Mouse (Mus musculus) forebrain, embryonic 14.5 days (tissue): ENCODE data around the gene Tmem260. TPM values are rescaled to one million over a fixed set of nuclear protein-coding genes. Genes with fewer than 3 reads are reported as not detected.

ENCODE experiments used
- ATAC-seq: fragments of 200-750 bp; cut with Nextera tagmentation; 2 replicates; pipeline ENCODE4 v1.8.0; 2017; ENCODE audit warnings: mild to moderate bottlenecking, moderate library complexity
- DNase-seq: peaks from one replicate; pipeline ENCODE4 v3.0.0-alpha.2; 2015; ENCODE audit warnings: low spot score
- H3K27ac ChIP-seq: fragments of 300-500 bp; sonication (generic); 2 replicates; pipeline ENCODE4 v1.5.1; 2014; ENCODE audit warnings: low read depth, mild to moderate bottlenecking, control low read depth, low read length, moderate library complexity
- H3K27me3 ChIP-seq: fragments of 300-500 bp; sonication (generic); replicated peaks from 2 replicates; pipeline ENCODE4 v1.6.1; 2014; ENCODE audit warnings: low read length, control low read depth, mixed read lengths; ENCODE audit not compliant: control insufficient read depth, insufficient read depth
- H3K36me3 ChIP-seq: fragments of 300-500 bp; sonication (generic); 2 replicates; pipeline ENCODE4 v1.6.1; 2014; ENCODE audit warnings: low read length, control low read depth; ENCODE audit not compliant: control insufficient read depth, insufficient read depth
- H3K4me1 ChIP-seq: fragments of 300-500 bp; sonication (generic); 2 replicates; pipeline ENCODE4 v1.6.1; 2014; ENCODE audit warnings: antibody characterized with exemption, low read length, control low read depth; ENCODE audit not compliant: control insufficient read depth, insufficient read depth
- H3K4me2 ChIP-seq: fragments of 300-500 bp; sonication (generic); 2 replicates; pipeline ENCODE4 v1.6.1; 2014; ENCODE audit warnings: mild to moderate bottlenecking, control low read depth, low read length
- H3K4me3 ChIP-seq: fragments of 300-500 bp; sonication (generic); 2 replicates; pipeline ENCODE4 v1.5.1; 2014; ENCODE audit warnings: low read depth, low read length, control low read depth
- H3K9ac ChIP-seq: fragments of 300-500 bp; sonication (generic); 2 replicates; pipeline ENCODE4 v1.6.1; 2014; ENCODE audit warnings: mild to moderate bottlenecking, low read length, control low read depth, moderate library complexity
- H3K9me3 ChIP-seq: fragments of 300-500 bp; sonication (generic); replicated peaks from 2 replicates; pipeline ENCODE4 v1.6.1; 2016; ENCODE audit warnings: low read length, control low read depth, mixed read lengths; ENCODE audit not compliant: control insufficient read depth
- WGBS: fragments of 180-500 bp; shearing (Covaris S2); extraction: QIAGEN DNeasy Blood & Tissue Kit; methylation state at CpG from one replicate; pipeline ENCODE4 v1.1.7; 2014; 5-methylcytosine and 5-hydroxymethylcytosine counted together
- polyA plus RNA-seq: library from polyadenylated mRNA; unstranded; fragments of >200 nt; fragmentation: Nextera tagmentation; extraction: Ambion mirVana; gene quantifications from 2 replicates; pipeline ENCODE4 v1.2.1, GENCODE M21; 2014

Gene Tmem260
- polyA plus RNA-seq, 1 experiment from 2014 or later, result 14.2 TPM

DNA sequence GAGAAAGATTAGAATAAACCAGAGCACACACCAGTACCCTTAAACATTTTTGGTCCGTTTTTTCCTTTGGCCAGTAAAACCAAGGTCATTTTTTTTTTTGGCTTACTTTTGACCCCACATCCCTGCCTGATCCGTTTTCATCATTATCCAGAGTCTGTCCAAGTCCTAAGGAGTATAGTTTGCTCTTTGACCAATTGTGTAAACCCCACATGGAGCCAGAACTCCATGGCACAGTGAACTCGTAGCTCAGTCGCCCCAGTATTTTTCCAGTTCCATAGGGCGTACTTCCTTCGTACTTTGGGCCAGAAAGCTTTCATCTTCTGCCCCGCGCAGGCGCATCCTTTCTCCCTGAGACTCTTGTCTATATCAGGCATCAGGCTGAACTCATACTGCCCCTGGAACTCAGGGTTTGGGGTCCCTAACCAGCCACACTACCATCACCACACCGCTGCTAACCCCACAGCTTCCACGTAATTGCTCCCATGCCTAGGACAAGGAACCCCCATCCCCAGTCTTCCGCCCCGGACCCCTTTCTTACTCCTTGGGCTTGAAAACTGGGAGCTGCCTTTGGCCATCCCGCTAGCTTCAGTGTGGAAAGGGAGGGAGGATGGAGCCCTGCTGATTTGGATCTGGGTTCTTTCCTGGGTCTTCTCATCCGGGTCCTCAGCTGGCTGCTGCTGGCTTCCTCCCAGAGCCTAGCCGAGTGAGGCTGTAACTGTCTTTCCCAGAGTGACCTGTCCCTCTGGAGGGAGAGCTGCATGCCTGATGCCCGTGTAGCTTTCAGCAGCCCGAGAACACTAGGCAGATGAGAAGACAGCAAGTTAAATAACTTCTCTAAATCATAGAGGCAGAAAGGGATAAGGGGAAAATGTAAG lies 58.0 kb downstream of the Tmem260 start:
- peak overlapping the region; percentile 40; the same call in 1 of the 2 replicates for H3K9ac ChIP-seq
- H3K4me2 ChIP-seq, result peak overlapping the region; percentile 15; the same call in 1 of the 2 replicates
- ATAC-seq, result no peak

DNA sequence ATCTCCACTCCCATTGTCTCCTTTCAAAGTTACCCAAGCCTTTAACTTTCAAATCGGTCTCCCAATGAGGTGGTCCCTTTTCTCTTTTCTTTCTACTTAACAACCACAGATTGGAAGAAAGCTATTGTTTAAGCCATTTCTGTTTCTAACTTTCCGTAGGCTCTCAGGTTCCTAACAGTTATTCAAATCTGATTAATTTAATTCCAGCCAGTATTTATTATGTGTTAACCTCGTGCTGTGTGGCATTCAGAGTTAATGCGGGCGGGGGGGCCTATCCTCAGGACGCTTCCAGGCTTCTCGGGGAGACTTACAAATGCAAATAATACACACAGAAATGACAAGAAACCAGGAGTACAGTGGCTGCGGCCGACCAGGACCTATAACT lies 58.6 kb downstream of the Tmem260 start:
- DNase-seq (no peak), ATAC-seq (no peak)
- Histone ChIP-seq H3K27me3 (peaks cover 3% of the 10 kb centered on the region), H3K4me1 (no peaks in the 10 kb centered on the region), H3K9ac (no peak overlapping the region), H3K4me3 (no peak overlapping the region), H3K4me2 (no peak overlapping the region), H3K36me3 (0 out of 2 replicates have a peak, but pooled peaks cover 3% of the 10 kb centered on the region), H3K27ac (no peak overlapping the region), H3K9me3 (no peaks in the 10 kb centered on the region)
- WGBS, result 11% methylated on average over 9 of the region's 9 CpGs

More for the DNA sequence above, 58.0 kb downstream of the Tmem260 start:
- no peak for DNase-seq
- WGBS, result 29% methylated on average over 18 of the region's 18 CpGs
- 0 out of 2 replicates have a peak, but pooled peaks cover 4% of the 10 kb centered on the region for H3K36me3 ChIP-seq
- H3K27ac ChIP-seq, result no peak overlapping the region
- H3K4me1 ChIP-seq, result no peaks in the 10 kb centered on the region
- no peak overlapping the region for H3K4me3 ChIP-seq
- no peaks in the 10 kb centered on the region for H3K27me3 ChIP-seq
- H3K9me3 ChIP-seq, result no peaks in the 10 kb centered on the region

DNA sequence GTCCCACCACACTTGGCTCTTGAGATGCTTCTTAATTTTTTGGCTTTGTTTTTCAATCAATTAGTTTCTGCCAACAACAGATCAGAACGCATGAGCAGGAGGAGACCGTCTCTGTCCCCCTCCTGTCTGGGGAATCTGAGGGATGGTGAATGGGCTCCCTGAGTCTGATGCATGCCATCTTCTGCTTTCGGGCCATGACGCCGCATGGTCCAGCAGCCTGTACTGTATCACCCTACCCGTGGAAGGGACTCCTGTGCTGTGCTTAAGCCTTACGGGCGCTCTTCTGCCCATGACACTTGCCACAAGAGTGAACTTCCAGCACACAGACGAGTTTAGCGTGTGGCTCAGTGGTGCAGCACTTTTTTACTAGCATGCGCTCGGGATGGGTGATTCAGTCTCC lies 59.7 kb downstream of the Tmem260 start:
- H3K9ac ChIP-seq, result no peak overlapping the region
- no peak overlapping the region for H3K4me3 ChIP-seq
- no peak overlapping the region for H3K27ac ChIP-seq
- H3K4me2 ChIP-seq, result no peak overlapping the region
- H3K9me3 ChIP-seq, result no peaks in the 10 kb centered on the region
- ATAC-seq (no peak), DNase-seq (no peak)
- 96% methylated on average over 12 of the region's 12 CpGs for WGBS
- peaks cover 4% of the 10 kb centered on the region for H3K27me3 ChIP-seq
- H3K36me3 ChIP-seq, result no peaks in the 10 kb centered on the region
- no peaks in the 10 kb centered on the region for H3K4me1 ChIP-seq

DNA sequence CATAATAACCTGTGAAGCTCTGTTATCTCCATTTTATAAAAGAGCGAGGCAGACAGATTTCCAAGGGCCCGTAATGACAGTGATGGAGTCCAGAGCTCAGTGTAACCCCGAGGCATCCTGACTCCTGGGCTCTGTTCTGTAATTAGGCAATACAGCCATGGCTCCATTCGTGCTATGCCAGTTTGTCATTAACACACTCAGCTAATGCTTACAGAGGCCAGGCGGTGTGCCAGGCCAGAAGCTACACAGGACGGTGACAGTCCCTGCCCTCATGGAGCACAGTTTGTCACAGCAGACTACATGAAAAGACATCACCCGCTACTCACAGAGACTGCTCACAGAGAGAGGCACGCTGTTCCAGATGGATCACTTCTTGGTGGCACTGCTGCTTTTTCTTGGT lies 61.5 kb downstream of the Tmem260 start:
- H3K27ac ChIP-seq, result no peak overlapping the region
- DNase-seq (peak; percentile 19), ATAC-seq (0 out of 2 replicates have a peak, but pooled peaks have one; percentile 18)
- H3K4me1 ChIP-seq, result peaks cover 6% of the 10 kb centered on the region; the same call in 1 of the 2 replicates
- WGBS, result 55% methylated on average over 8 of the region's 8 CpGs
- no peak overlapping the region for H3K4me3 ChIP-seq
- no peaks in the 10 kb centered on the region for H3K9me3 ChIP-seq
- no peak overlapping the region for H3K9ac ChIP-seq
- H3K4me2 ChIP-seq, result no peak overlapping the region
- peaks cover 4% of the 10 kb centered on the region for H3K27me3 ChIP-seq
- no peaks in the 10 kb centered on the region for H3K36me3 ChIP-seq

DNA sequence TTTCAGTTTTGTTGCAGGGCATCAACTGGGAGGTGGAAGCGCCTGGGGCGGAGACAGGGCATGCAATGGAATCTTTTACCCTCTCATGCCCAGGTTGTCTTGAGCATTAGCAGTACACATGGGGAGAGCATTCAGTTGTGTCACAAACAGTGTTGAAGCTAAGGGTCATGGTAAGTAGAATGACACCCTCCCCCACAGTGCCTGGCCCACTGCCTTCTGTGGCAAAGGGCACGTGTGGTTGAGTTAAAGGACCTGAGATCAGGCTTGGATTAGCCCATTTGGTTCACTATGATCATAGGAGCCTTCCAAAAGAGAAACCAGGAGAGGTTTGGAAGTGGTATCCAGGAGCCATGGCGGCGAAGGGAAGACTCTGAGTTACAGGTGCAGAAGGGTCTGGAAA lies 63.2 kb downstream of the Tmem260 start:
- DNase-seq (no peak), ATAC-seq (no peak)
- Histone ChIP-seq H3K9me3 (no peaks in the 10 kb centered on the region), H3K4me1 (peaks cover 17% of the 10 kb centered on the region), H3K4me2 (no peak overlapping the region), H3K9ac (no peak overlapping the region), H3K4me3 (no peak overlapping the region), H3K36me3 (no peaks in the 10 kb centered on the region), H3K27me3 (peaks cover 4% of the 10 kb centered on the region), H3K27ac (no peak overlapping the region)
- WGBS, result 95% methylated on average over 5 of the region's 5 CpGs

DNA sequence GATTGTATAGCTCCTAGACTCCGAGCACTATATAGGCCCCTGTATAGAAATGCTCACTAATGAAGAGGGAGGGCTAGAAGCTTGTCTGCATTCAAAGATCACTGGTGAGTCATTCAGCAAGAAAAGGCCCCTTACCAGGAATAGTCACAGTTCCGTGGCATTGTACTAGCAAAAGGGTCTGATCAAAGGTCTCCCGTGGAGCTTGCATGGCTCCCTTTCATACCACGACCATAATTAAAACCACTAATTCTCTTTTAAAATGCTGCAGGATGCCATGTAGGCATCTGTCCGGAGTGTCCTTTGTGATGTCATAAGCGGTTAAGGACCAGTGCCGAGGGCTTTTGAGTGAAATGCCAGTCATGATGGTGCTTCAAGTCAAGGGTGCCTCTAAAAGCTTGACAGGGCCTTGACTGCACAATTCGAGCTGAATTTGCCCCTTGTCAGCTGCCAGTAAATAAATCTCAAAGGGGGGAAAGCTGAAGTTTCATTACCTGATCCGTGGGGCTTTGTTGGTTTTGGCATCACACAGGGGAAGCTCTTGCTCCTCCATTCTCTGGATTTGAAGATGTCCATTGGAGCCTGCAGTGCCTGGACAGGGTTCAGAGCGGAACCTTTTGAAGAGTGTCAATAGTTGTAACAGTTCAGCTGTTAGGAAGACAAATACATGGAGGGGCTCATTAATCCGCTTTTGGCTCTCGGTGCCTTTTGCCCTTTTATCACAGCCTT lies 67.3 kb downstream of the Tmem260 start:
- no peak overlapping the region for H3K27ac ChIP-seq
- 5% methylated on average over 12 of the region's 12 CpGs for WGBS
- DNase-seq, result peak; percentile 81
- ATAC-seq, result peak; percentile 88
- no peak overlapping the region for H3K9ac ChIP-seq
- 0 out of 2 replicates have a peak overlapping the region, but pooled peaks have one; percentile 1 for H3K4me2 ChIP-seq
- peaks cover 17% of the 10 kb centered on the region for H3K4me1 ChIP-seq
- no peaks in the 10 kb centered on the region for H3K9me3 ChIP-seq
- no peak overlapping the region for H3K4me3 ChIP-seq
- peaks cover 4% of the 10 kb centered on the region for H3K27me3 ChIP-seq
- no peaks in the 10 kb centered on the region for H3K36me3 ChIP-seq

DNA sequence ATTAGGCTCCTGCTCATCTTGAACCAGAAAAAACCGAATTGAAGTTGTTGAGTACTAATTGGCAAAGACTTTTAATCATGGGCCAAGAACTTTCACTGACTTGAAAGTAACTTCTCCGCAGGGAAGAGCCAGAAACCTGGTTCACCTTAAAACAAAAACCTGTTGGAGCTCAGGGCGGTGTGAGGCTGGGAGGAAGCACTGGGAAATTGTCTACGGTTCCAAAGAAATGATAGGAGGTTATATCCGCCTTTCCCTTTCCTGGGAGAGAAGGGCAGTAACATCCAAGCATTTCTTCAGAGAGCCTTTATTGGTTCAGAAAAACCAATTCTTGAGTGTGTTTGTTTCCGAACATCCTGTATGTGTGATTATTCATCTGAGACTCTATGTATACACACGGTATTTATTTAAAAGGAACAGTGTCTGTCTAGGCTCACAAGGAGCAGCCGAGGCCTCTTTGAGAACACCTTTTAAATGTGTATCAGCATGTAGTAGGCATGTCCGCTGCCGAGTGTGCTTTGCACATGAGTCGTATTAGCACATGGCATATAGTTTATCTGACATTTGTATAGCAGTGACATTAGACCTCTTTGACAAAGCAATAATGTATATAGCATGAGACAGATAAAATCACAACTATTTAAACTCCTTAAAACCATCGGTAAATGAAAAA lies 68.0 kb downstream of the Tmem260 start:
- no peak overlapping the region for H3K9ac ChIP-seq
- DNase-seq, result no peak
- no peak overlapping the region for H3K4me2 ChIP-seq
- ATAC-seq, result no peak
- 22% methylated on average over 12 of the region's 12 CpGs for WGBS
- H3K27me3 ChIP-seq, result peaks cover 4% of the 10 kb centered on the region
- no peak overlapping the region for H3K4me3 ChIP-seq
- peaks cover 17% of the 10 kb centered on the region for H3K4me1 ChIP-seq
- no peak overlapping the region for H3K27ac ChIP-seq
- H3K36me3 ChIP-seq, result no peaks in the 10 kb centered on the region
- H3K9me3 ChIP-seq, result no peaks in the 10 kb centered on the region

DNA sequence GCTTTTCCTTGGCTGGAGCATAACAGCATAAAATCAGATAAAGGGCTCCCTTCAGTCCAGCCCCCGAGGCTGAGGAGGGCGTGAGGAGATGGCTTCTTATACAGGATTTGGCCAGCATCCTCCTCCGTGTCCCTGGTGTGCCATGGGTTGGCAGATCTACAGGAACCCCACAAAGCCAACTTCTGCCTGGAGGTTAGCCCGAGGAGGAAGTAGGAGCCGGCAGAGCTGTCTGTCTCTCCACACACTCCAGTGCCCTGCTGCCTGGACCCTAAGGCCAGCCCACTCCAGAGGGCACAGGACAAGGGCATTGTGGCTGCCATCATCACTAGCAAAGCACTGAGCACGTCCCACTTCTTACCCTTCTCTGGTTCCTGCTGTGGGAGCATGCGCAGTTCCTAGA lies 68.7 kb downstream of the Tmem260 start:
- Histone ChIP-seq H3K27ac (no peak overlapping the region), H3K27me3 (peaks cover under 1% of the 10 kb centered on the region), H3K4me3 (no peak overlapping the region), H3K9ac (no peak overlapping the region), H3K4me2 (no peak overlapping the region), H3K4me1 (peaks cover 17% of the 10 kb centered on the region), H3K9me3 (no peaks in the 10 kb centered on the region), H3K36me3 (no peaks in the 10 kb centered on the region)
- no peak for DNase-seq
- ATAC-seq, result no peak
- WGBS, result 24% methylated on average over 7 of the region's 7 CpGs
